ENCODE assay signal across 24 mouse cellular contexts in genomic region chr2:164991111-164991510, GRCm38 (mm10). TPM values are rescaled to one million over a fixed set of nuclear protein-coding genes. Genes with fewer than 3 reads are reported as not detected.
DNase-seq lines count a peak whose midpoint lies in the region; ATAC-seq and TF ChIP-seq lines count a peak whose summit lies in the region.
"Had no signal": no experiment of that assay in that cellular context is flagged by ENCODE, and none has a peak within 500 bp of the region (broad histone marks: within the 10 kb centered on the region; RNA-seq: fewer than 3 reads in every experiment).

No protein-coding gene starts in this region.

- no peaks in the 10 kb centered on the region for H3K4me1 ChIP-seq in midbrain, postnatal 0 days (ENCODE audit: insufficient read depth, low read length)
- no peaks in the 10 kb centered on the region for H3K4me1 ChIP-seq in midbrain, embryonic 15.5 days
- H3K4me1 ChIP-seq: forebrain, embryonic 13.5 days; hindbrain, embryonic 15.5 days had no signal

- no peak for TF ChIP-seq CTCF in left cerebral cortex, adult 2 months (IDR thresholded peaks at IDR 0.05)
- TF ChIP-seq CTCF in midbrain, postnatal 0 days (IDR thresholded peaks at IDR 0.05), result no peak

- peak overlapping the region; percentile 11; the same call in 1 of the 2 replicates for H3K27ac ChIP-seq in left cerebral cortex, adult 2 months
- H3K27ac ChIP-seq in midbrain, postnatal 0 days (ENCODE audit: low read depth, low read length), result no peak overlapping the region
- no peak overlapping the region for H3K27ac ChIP-seq in midbrain, embryonic 15.5 days
- H3K27ac ChIP-seq: forebrain, embryonic 10.5 days; forebrain, embryonic 13.5 days; gastrocnemius, adult 2 months; hindbrain, embryonic 12.5 days; hindbrain, embryonic 15.5 days had no signal

- no peak for ATAC-seq in cerebellum, adult (ENCODE audit: insufficient number of reproducible peaks, low FRiP score, low TSS enrichment)
- no peak for ATAC-seq in midbrain, postnatal 0 days (ENCODE audit: low FRiP score)
- no peak for ATAC-seq in midbrain, embryonic 15.5 days (replicated peaks)
- ATAC-seq: forebrain, embryonic 13.5 days; forebrain, embryonic 16.5 days; Patski had no signal

- H3K36me3 ChIP-seq in midbrain, postnatal 0 days (ENCODE audit: insufficient read depth, low read length), result peaks cover 39% of the 10 kb centered on the region
- peaks cover 7% of the 10 kb centered on the region for H3K36me3 ChIP-seq in midbrain, embryonic 15.5 days (replicated peaks)
- H3K36me3 ChIP-seq: forebrain, embryonic 10.5 days had no signal

- 85% methylated on average over 3 of the region's 3 CpGs for WGBS in midbrain, postnatal 0 days
- WGBS in midbrain, embryonic 15.5 days, result 78% methylated on average over 3 of the region's 3 CpGs

- 0 out of 2 replicates have a peak overlapping the region, but pooled peaks have one; percentile 5 for H3K9ac ChIP-seq in midbrain, postnatal 0 days (replicated peaks; ENCODE audit: low read length, poor library complexity, severe bottlenecking)
- no peak overlapping the region for H3K9ac ChIP-seq in midbrain, embryonic 15.5 days
- H3K9ac ChIP-seq: forebrain, embryonic 13.5 days; hindbrain, embryonic 12.5 days; hindbrain, embryonic 15.5 days had no signal

- H3K4me3 ChIP-seq in left cerebral cortex, adult 2 months, result no peak overlapping the region
- H3K4me3 ChIP-seq in midbrain, postnatal 0 days (ENCODE audit: low read depth, low read length), result no peak overlapping the region
- H3K4me3 ChIP-seq in midbrain, embryonic 15.5 days, result no peak overlapping the region
- H3K4me3 ChIP-seq: forebrain, embryonic 10.5 days; forebrain, embryonic 13.5 days; gastrocnemius, adult 2 months; hindbrain, embryonic 12.5 days; hindbrain, embryonic 15.5 days had no signal

- DNase-seq in cerebellum, adult 9-10 months, result peak; percentile 25
- DNase-seq in left cerebral cortex, adult 2 months (ENCODE audit: extremely low spot score in 1 of 2, low spot score in 2 of 2), result no peak
- DNase-seq in left cerebral cortex, postnatal 25 days (ENCODE audit: low spot score in 2 of 2), result no peak
- no peak for DNase-seq in midbrain, postnatal 0 days (ENCODE audit: low spot score)
- no peak for DNase-seq in frontal cortex, postnatal 10 days (ENCODE audit: low spot score in 2 of 2)
- DNase-seq: adrenal gland, postnatal 10 days; adrenal gland, postnatal 36 days; B cell, adult 2 months; cerebellum, adult 11 months; cerebellum, postnatal 36 days; gastrocnemius, adult 2 months; gastrocnemius, postnatal 14 days; heart, adult 11 months had no signal

- intact Hi-C loops in left cerebral cortex, adult 2 months (cut with DNase I), result no loop called here
- intact Hi-C loops in left cerebral cortex, postnatal 25 days (cut with DNase I), result no loop called here

- H3K4me2 ChIP-seq in midbrain, postnatal 0 days (ENCODE audit: low read depth, low read length, poor library complexity, severe bottlenecking), result no peak overlapping the region
- H3K4me2 ChIP-seq in midbrain, embryonic 15.5 days, result no peak overlapping the region
- H3K4me2 ChIP-seq: forebrain, embryonic 13.5 days; heart, embryonic 11.5 days; hindbrain, embryonic 12.5 days; hindbrain, embryonic 15.5 days had no signal

- no peaks in the 10 kb centered on the region for H3K27me3 ChIP-seq in midbrain, postnatal 0 days (ENCODE audit: insufficient read depth, low read length)
- H3K27me3 ChIP-seq in midbrain, embryonic 15.5 days (replicated peaks), result no peaks in the 10 kb centered on the region
- H3K27me3 ChIP-seq: hindbrain, embryonic 15.5 days; Patski had no signal

- no peaks in the 10 kb centered on the region for H3K9me3 ChIP-seq in midbrain, postnatal 0 days (ENCODE audit: low read length)
- no peaks in the 10 kb centered on the region for H3K9me3 ChIP-seq in midbrain, embryonic 15.5 days
- H3K9me3 ChIP-seq: forebrain, embryonic 10.5 days; forebrain, embryonic 13.5 days; G1E; hindbrain, embryonic 12.5 days; hindbrain, embryonic 15.5 days had no signal

RNA-seq across cellular contexts. Expression of gene Slc12a5, which starts 30.5 kb away (rescaled TPM):
- 100 to 1,000 TPM; 575 to 581 TPM for total RNA-seq in left cerebral cortex, adult 2 months (2021)
- total RNA-seq in left cerebral cortex, postnatal 25 days (2021), result 100 to 1,000 TPM; 546 to 551 TPM
- 311 and 368 TPM in 2 replicates for total RNA-seq in midbrain, postnatal 0 days (2014; rRNA removed)
- polyA plus RNA-seq in midbrain, postnatal 0 days (2015; fragmentation: Nextera tagmentation; extraction: Ambion mirVana), result 83.5 and 86.4 TPM in 2 replicates
- polyA plus RNA-seq in midbrain, embryonic 15.5 days (2015; fragmentation: Nextera tagmentation; extraction: Ambion mirVana), result 63.8 and 64.0 TPM in 2 replicates

RNA-seq across cellular contexts. Expression of gene Ncoa5, which starts 43.6 kb away (rescaled TPM):
- total RNA-seq in left cerebral cortex, adult 2 months (2021), result 10 to 100 TPM; 55.5 to 57.5 TPM
- total RNA-seq in left cerebral cortex, postnatal 25 days (2021), result 10 to 100 TPM; 53.8 to 56.3 TPM
- 74.5 and 79.2 TPM in 2 replicates for total RNA-seq in midbrain, postnatal 0 days (2014; rRNA removed)
- 54.3 and 65.5 TPM in 2 replicates for polyA plus RNA-seq in midbrain, postnatal 0 days (2015; fragmentation: Nextera tagmentation; extraction: Ambion mirVana)
- 123 and 126 TPM in 2 replicates for polyA plus RNA-seq in midbrain, embryonic 15.5 days (2015; fragmentation: Nextera tagmentation; extraction: Ambion mirVana)

RNA-seq across cellular contexts. Expression of gene Mmp9, which starts 50.5 kb away (rescaled TPM):
- total RNA-seq in left cerebral cortex, adult 2 months (2021), result 1 to 10 TPM; 1.4 TPM
- 1 to 10 TPM; 1.9 to 2.0 TPM for total RNA-seq in left cerebral cortex, postnatal 25 days (2021)
- 7.5 and 13.4 TPM in 2 replicates for total RNA-seq in midbrain, postnatal 0 days (2014; rRNA removed)
- 7.1 and 8.2 TPM in 2 replicates for polyA plus RNA-seq in midbrain, postnatal 0 days (2015; fragmentation: Nextera tagmentation; extraction: Ambion mirVana)
- polyA plus RNA-seq in midbrain, embryonic 15.5 days (2015; fragmentation: Nextera tagmentation; extraction: Ambion mirVana), result 28.9 and 34.3 TPM in 2 replicates
- total RNA-seq: CH12.LX had no signal
